Mouse (Mus musculus) lung, embryonic 14.5 days (tissue): ENCODE data around the gene Gm10322. TPM values are rescaled to one million over a fixed set of nuclear protein-coding genes. Genes with fewer than 3 reads are reported as not detected.

Source experiments
- ATAC-seq: fragments of 200-750 bp; cut with Nextera tagmentation; 2 replicates; pipeline ENCODE4 v1.8.0; 2017; ENCODE audit warnings: mild to moderate bottlenecking, moderate TSS enrichment, moderate library complexity; ENCODE audit not compliant: insufficient read depth
- DNase-seq: peaks from one replicate; pipeline ENCODE4 v3.0.0-alpha.2; 2015
- H3K27ac ChIP-seq: fragments of 300-500 bp; sonication (generic); 2 replicates; pipeline ENCODE4 v1.5.1; 2014; ENCODE audit warnings: low read depth, mild to moderate bottlenecking, moderate library complexity
- H3K27me3 ChIP-seq: fragments of 300-500 bp; sonication (generic); 2 replicates; pipeline ENCODE4 v1.6.1; 2014; ENCODE audit warnings: low read length, control low read depth; ENCODE audit not compliant: insufficient read depth
- H3K36me3 ChIP-seq: fragments of 300-500 bp; sonication (generic); 2 replicates; pipeline ENCODE4 v1.6.1; 2014; ENCODE audit warnings: control low read depth; ENCODE audit not compliant: insufficient read depth
- H3K4me1 ChIP-seq: fragments of 300-500 bp; sonication (generic); 2 replicates; pipeline ENCODE4 v1.6.1; 2014; ENCODE audit warnings: antibody characterized with exemption, control low read depth; ENCODE audit not compliant: insufficient read depth
- H3K4me2 ChIP-seq: fragments of 300-500 bp; sonication (generic); 2 replicates; pipeline ENCODE4 v1.6.1; 2014; ENCODE audit warnings: mild to moderate bottlenecking
- H3K4me3 ChIP-seq: fragments of 300-500 bp; sonication (generic); 2 replicates; pipeline ENCODE4 v1.5.1; 2014; ENCODE audit warnings: low read depth, low read length
- H3K9ac ChIP-seq: fragments of 300-500 bp; sonication (generic); 2 replicates; pipeline ENCODE4 v1.6.1; 2014
- H3K9me3 ChIP-seq: fragments of 300-500 bp; sonication (generic); 2 replicates; pipeline ENCODE4 v1.6.1; 2016; ENCODE audit warnings: low read depth, low read length, control low read depth
- CTCF ChIP-seq: IDR thresholded peaks from 2 replicates; pipeline ENCODE4 v1.5.1; 2016; ENCODE audit warnings: antibody characterized with exemption, low read depth
- WGBS: fragments of 180-500 bp; shearing (Covaris S2); extraction: QIAGEN DNeasy Blood & Tissue Kit; methylation state at CpG from one replicate; pipeline ENCODE4 v1.1.7; 2014; 5-methylcytosine and 5-hydroxymethylcytosine counted together
- polyA plus RNA-seq: library from polyadenylated mRNA; unstranded; fragments of >200 nt; fragmentation: Nextera tagmentation; extraction: Ambion mirVana; gene quantifications from 2 replicates; pipeline ENCODE4 v1.2.1, GENCODE M21; 2014

The Gm10322 gene
- polyA plus RNA-seq = not detected in 2 replicates

DNA sequence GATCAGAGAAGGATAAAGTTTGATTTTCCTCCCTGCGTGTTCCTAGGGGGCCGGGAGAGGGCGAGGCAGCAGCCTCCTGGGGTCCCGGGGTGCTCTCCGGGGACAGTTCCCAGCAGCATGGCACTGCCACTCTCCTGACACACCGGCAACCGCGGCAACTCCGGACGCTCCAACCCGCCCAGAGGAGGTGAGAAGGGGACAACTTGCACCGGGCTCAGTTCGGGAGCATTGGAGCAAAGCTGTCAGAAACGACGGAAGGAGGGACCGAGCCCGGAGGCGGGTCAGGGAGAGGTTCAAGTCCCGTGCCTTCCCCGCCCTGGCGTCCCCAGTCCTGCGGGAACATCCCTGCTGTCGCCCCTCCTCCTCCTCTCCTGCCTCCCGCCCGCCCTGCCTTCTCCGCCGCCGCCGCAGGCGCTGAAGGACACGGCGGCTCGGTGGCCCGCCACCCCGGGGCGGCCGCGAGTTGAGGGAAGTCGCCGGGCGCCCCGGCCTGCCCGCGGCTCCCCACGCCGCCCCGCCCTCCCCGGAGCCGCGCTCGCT, at the start of gene Gm10322:
Gm10322 (plus strand) TSS at position 83 of the 540 bp plus-strand sequence.
- Histone ChIP-seq H3K36me3 (no peaks in the 10 kb centered on the region), H3K4me2 (peak within 1 kb of the TSS; percentile 82), H3K9ac (peak within 1 kb of the TSS; percentile 86), H3K4me3 (peak within 1 kb of the TSS; percentile 86), H3K27ac (peak within 1 kb of the TSS; percentile 77; the same call in 1 of the 2 replicates), H3K9me3 (no peaks in the 10 kb centered on the region), H3K27me3 (no peaks in the 10 kb centered on the region), H3K4me1 (peaks cover 10% of the 10 kb centered on the region; the same call in 1 of the 2 replicates)
- peak; percentile 37 for TF ChIP-seq CTCF
- DNase-seq (peak; percentile 70), ATAC-seq (peak; percentile 84)
- WGBS = under 1% methylated on average over 45 of the region's 51 CpGs

DNA sequence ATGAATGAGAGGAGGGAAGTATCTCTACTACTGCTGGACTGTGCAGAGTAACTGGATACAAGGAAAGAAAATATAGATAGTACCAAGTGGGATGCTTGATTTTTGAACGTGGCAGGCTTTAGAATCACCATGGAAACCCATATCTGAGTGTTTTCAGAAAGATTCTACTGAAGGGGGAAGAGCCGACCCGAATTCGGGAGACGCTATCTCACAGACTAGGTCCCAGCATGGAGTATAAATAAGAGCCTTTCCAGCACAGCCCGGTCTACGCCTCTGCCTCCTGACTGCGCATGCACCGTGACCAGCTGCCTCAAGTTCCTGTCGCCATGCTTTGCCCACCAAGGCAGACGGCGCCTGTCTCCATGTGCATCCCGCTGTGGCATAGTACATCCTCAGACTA, 48.9 kb upstream of the Gm10322 start:
- H3K36me3 ChIP-seq = no peaks in the 10 kb centered on the region
- no peak overlapping the region for H3K27ac ChIP-seq
- H3K9me3 ChIP-seq = no peaks in the 10 kb centered on the region
- ATAC-seq = no peak
- WGBS = 82% methylated on average over 13 of the region's 13 CpGs
- no peaks in the 10 kb centered on the region for H3K27me3 ChIP-seq
- no peak overlapping the region for H3K9ac ChIP-seq
- no peak overlapping the region for H3K4me3 ChIP-seq
- H3K4me2 ChIP-seq = no peak overlapping the region
- H3K4me1 ChIP-seq = peaks cover 10% of the 10 kb centered on the region; the same call in 1 of the 2 replicates
- no peak for DNase-seq
- TF ChIP-seq CTCF = no peak

DNA sequence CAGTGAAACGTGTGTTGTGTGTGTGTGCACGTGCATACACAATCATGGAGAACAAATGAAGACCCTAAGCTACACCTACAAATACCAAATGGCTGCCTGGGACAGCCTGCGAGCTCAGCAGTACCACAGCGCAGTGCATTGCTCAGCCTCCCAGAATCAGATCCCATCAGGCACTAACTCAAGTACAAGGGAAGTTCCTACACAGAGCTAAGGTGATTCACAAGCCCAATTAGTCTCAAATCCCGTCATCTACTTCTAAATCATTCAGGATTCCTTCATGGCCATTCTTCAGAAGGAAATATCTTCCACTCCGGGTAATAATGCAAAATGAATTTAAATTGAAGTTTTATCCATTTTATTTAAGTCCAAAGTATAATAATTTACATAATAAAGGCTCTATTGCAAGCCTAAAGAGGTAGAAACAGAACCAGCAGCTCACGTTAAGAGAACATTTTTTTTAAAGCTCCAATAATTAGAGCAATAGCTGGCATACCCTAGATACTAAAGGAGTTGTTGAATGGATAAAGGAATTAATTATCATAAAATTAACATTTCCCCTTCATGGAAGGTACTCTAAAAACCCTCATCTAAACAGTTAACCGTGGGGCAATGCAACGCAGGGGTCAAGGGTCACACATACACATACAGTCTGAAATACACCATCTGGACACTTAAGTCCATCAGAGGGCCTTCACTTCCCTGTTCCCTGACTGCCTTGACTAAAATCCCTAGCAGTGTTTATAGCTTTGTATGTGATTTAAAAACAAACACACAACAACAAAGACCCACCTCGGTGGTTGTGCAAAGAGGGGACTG, 47.0 kb upstream of the Gm10322 start:
- Histone ChIP-seq H3K4me1 (peaks cover 8% of the 10 kb centered on the region; the same call in 1 of the 2 replicates), H3K4me3 (no peak overlapping the region), H3K27ac (no peak overlapping the region), H3K27me3 (no peaks in the 10 kb centered on the region), H3K9ac (no peak overlapping the region), H3K4me2 (no peak overlapping the region), H3K9me3 (peaks cover 10% of the 10 kb centered on the region; the same call in 1 of the 2 replicates), H3K36me3 (no peaks in the 10 kb centered on the region)
- ATAC-seq (no peak), DNase-seq (peak; percentile 45)
- no peak for TF ChIP-seq CTCF
- 67% methylated on average over 10 of the region's 10 CpGs for WGBS

DNA sequence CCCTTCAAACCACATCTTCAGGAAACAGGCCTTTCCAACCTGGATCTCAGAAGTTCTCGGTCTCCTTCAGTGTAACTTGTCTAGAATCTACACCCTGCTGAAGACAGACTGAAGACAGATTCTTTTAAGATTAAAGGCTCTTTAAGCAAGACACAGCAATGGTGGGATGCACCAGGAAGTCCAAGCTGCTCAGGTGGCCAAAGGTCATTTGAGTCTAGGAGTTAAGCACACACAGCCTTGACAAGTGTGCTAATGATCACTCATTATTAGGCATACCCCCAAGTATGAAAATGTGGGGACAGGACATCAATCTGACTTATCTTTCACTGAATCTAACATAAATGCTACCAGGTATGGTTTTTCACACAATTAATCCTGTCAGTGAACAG, 46.4 kb upstream of the Gm10322 start:
- H3K27me3 ChIP-seq = no peaks in the 10 kb centered on the region
- TF ChIP-seq CTCF = no peak
- H3K9ac ChIP-seq = no peak overlapping the region
- H3K4me3 ChIP-seq = no peak overlapping the region
- peaks cover 8% of the 10 kb centered on the region; the same call in 1 of the 2 replicates for H3K4me1 ChIP-seq
- peaks cover 10% of the 10 kb centered on the region; the same call in 1 of the 2 replicates for H3K9me3 ChIP-seq
- no peak for ATAC-seq
- no peak overlapping the region for H3K27ac ChIP-seq
- H3K36me3 ChIP-seq = no peaks in the 10 kb centered on the region
- no peak for DNase-seq
- 71% methylated on average over 1 of the region's 1 CpGs for WGBS
- no peak overlapping the region for H3K4me2 ChIP-seq

DNA sequence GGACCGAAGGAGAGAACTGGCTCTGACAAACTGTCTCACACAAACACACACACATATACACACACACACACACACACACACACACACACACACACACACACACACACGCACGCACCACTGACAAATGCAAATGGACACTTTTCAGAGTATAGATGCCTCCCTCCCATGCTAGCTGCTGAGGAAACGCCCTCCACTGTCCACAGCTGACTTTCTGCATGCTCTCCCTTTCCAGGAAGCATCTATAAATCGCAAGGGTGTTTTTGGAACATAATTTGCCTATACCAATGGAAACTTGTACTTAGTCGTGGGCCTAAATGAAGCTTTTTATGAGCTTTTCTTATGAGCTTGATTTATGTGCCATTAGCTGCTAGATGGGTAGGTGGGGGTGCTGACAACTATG, 45.5 kb upstream of the Gm10322 start:
- DNase-seq (no peak), ATAC-seq (no peak)
- Histone ChIP-seq H3K27me3 (no peaks in the 10 kb centered on the region), H3K4me3 (no peak overlapping the region), H3K9me3 (peaks cover 10% of the 10 kb centered on the region; the same call in 1 of the 2 replicates), H3K27ac (peak overlapping the region; percentile 58; the same call in 1 of the 2 replicates), H3K4me1 (peaks cover 8% of the 10 kb centered on the region; the same call in 1 of the 2 replicates), H3K4me2 (no peak overlapping the region), H3K36me3 (no peaks in the 10 kb centered on the region), H3K9ac (no peak overlapping the region)
- TF ChIP-seq CTCF = no peak
- WGBS = 68% methylated on average over 6 of the region's 6 CpGs

DNA sequence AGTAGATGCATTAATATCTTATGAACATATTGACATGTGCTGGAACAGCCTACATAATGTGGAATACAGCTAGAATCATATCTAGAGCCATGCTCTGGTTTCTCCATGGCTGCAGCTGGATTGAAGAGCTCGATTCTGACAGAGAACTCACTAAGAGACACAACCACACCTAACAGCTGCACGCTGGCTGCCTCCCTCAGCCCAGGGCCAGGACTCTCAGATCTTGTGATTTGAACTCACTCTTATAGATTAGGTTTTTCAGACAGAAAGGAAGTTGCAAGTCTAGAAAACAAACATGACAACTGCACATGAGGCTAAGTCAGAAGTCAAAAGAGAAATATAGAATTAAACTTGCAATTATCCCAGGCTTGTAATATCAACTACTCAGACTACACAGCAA, 45.1 kb upstream of the Gm10322 start:
- 42% methylated on average over 2 of the region's 2 CpGs for WGBS
- H3K27me3 ChIP-seq = no peaks in the 10 kb centered on the region

DNA sequence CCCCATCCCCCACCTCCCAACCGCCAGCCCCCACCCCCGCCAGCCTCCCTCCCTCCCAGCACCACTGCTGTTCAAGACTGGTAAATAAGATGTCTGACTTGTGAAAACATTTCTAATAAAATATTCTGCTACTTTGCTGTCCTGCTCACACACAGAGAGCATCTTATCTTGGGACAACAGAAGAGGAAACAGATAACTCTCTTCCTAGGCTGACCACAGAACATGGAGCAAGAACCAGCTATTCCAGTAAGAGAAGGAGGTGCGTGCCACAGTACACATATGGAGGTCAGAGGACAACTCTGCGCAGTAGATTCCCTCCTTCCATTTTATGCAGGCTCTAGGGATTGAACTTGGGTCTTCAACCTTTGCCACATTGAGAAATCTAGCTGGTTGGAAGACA, 44.6 kb upstream of the Gm10322 start:
- 72% methylated on average over 4 of the region's 4 CpGs for WGBS
- Histone ChIP-seq H3K9ac (no peak overlapping the region), H3K4me2 (no peak overlapping the region), H3K4me3 (no peak overlapping the region), H3K27ac (peak overlapping the region; percentile 64; the same call in 1 of the 2 replicates), H3K27me3 (no peaks in the 10 kb centered on the region), H3K9me3 (peaks cover 10% of the 10 kb centered on the region; the same call in 1 of the 2 replicates), H3K4me1 (peaks cover 9% of the 10 kb centered on the region; the same call in 1 of the 2 replicates), H3K36me3 (no peaks in the 10 kb centered on the region)
- ATAC-seq (no peak), DNase-seq (no peak)
- no peak for TF ChIP-seq CTCF

More for the DNA sequence above, 45.1 kb upstream of the Gm10322 start:
- Histone ChIP-seq H3K9me3 (peaks cover 10% of the 10 kb centered on the region; the same call in 1 of the 2 replicates), H3K4me3 (no peak overlapping the region), H3K36me3 (no peaks in the 10 kb centered on the region), H3K27ac (peak overlapping the region; percentile 58), H3K4me1 (peaks cover 8% of the 10 kb centered on the region; the same call in 1 of the 2 replicates), H3K9ac (no peak overlapping the region), H3K4me2 (no peak overlapping the region)
- ATAC-seq = no peak
- no peak for DNase-seq
- no peak for TF ChIP-seq CTCF
